Mouse (Mus musculus) G1E-ER4 (cell line): ENCODE measurements around the gene Blm. TPM values are rescaled to one million over a fixed set of nuclear protein-coding genes. Genes with fewer than 3 reads are reported as not detected.

ENCODE experiments used
- GATA1 ChIP-seq: IDR thresholded peaks from one replicate; pipeline ENCODE4 v1.8.0; 2012; ENCODE audit warnings: low read length, inconsistent platforms
- polyA plus RNA-seq: library from polyadenylated mRNA; stranded (reverse); fragments of >175 nt; gene quantifications from 2 replicates; pipeline ENCODE4 v1.2.3, GENCODE M21; 2012

The Blm gene
- polyA plus RNA-seq, 1 experiment: 215 TPM

GRCm38 (mm10) chr7:80495210-80495609, 39.7 kb downstream of the Blm start:
- TF ChIP-seq GATA1: peak; percentile 36

GRCm38 (mm10) chr7:80491995-80492394, 42.9 kb downstream of the Blm start:
- no peak for TF ChIP-seq GATA1

- no peak for TF ChIP-seq GATA1
Measured at GRCm38 (mm10) chr7:80491086-80491485, 43.8 kb downstream of the Blm start.

GRCm38 (mm10) chr7:80490351-80490750, 44.6 kb downstream of the Blm start:
- TF ChIP-seq GATA1: no peak

GRCm38 (mm10) chr7:80489445-80489844, 45.5 kb downstream of the Blm start:
- TF ChIP-seq GATA1: no peak

- no peak for TF ChIP-seq GATA1
Measured at GRCm38 (mm10) chr7:80487239-80487638, 47.7 kb downstream of the Blm start.

- TF ChIP-seq GATA1: no peak
Measured at GRCm38 (mm10) chr7:80480097-80480496, 54.8 kb downstream of the Blm start.

- TF ChIP-seq GATA1: no peak
Measured at GRCm38 (mm10) chr7:80473837-80474236, 61.1 kb downstream of the Blm start.

- TF ChIP-seq GATA1: no peak
Measured at GRCm38 (mm10) chr7:80468851-80469250, 66.1 kb downstream of the Blm start.

- TF ChIP-seq GATA1: no peak
Measured at GRCm38 (mm10) chr7:80467334-80467733, 67.6 kb downstream of the Blm start.

- no peak for TF ChIP-seq GATA1
Measured at GRCm38 (mm10) chr7:80464831-80465230, 70.1 kb downstream of the Blm start.

- no peak for TF ChIP-seq GATA1
Measured at GRCm38 (mm10) chr7:80461891-80462290, 73.0 kb downstream of the Blm start.

- TF ChIP-seq GATA1: no peak
Measured at GRCm38 (mm10) chr7:80460892-80461291, 74.0 kb downstream of the Blm start.

GRCm38 (mm10) chr7:80460199-80460598, 74.7 kb downstream of the Blm start:
- no peak for TF ChIP-seq GATA1

- no peak for TF ChIP-seq GATA1
Measured at GRCm38 (mm10) chr7:80457831-80458343, 77.0 kb downstream of the Blm start.

GRCm38 (mm10) chr7:80457241-80457640, 77.7 kb downstream of the Blm start:
- no peak for TF ChIP-seq GATA1

GRCm38 (mm10) chr7:80456327-80456726, 78.6 kb downstream of the Blm start:
- TF ChIP-seq GATA1: no peak

- no peak for TF ChIP-seq GATA1
Measured at GRCm38 (mm10) chr7:80455505-80456160, 79.3 kb downstream of the Blm start.

GRCm38 (mm10) chr7:80454786-80455185, 80.1 kb downstream of the Blm start:
- no peak for TF ChIP-seq GATA1
